Mouse (Mus musculus) megakaryocyte, adult 5-6 weeks (primary cell): Measurements from ENCODE around the gene Shisa8. TPM values are rescaled to one million over a fixed set of nuclear protein-coding genes. Genes with fewer than 3 reads are reported as not detected.

ENCODE experiments used
- ATAC-seq: 2 replicates; pipeline ENCODE4 v1.8.0; 2016; ENCODE audit warnings: mild to moderate bottlenecking, inconsistent platforms; ENCODE audit not compliant: poor library complexity, severe bottlenecking
- total RNA-seq, 2 experiments: library from RNA; stranded (forward) in 1 of 2; stranded (reverse) in 1 of 2; fragments of 153-499, 151-499 nt in 1 of 2; fragments of 221-1000, 200-1000 nt in 1 of 2; gene quantifications; 2 replicates each; pipeline versions ENCODE4 v1.2.3 to v1.2.4; 2015 to 2017

Gene Shisa8
- total RNA-seq, 2 experiments from 2014 or later, result not detected

GRCm38 (mm10) chr15:82206365-82207104 lies 6.1 kb downstream of the Shisa8 start:
- no peak for ATAC-seq

- no peak for ATAC-seq
Observed at GRCm38 (mm10) chr15:82204680-82205371, 7.8 kb downstream of the Shisa8 start.

- no peak for ATAC-seq
Observed at GRCm38 (mm10) chr15:82203611-82204351, 8.8 kb downstream of the Shisa8 start.

- ATAC-seq, result no peak
Observed at GRCm38 (mm10) chr15:82203090-82203489, 9.5 kb downstream of the Shisa8 start.

GRCm38 (mm10) chr15:82202086-82202485 lies 10.5 kb downstream of the Shisa8 start:
- ATAC-seq, result no peak

- no peak for ATAC-seq
Observed at GRCm38 (mm10) chr15:82199546-82199945, 13.1 kb downstream of the Shisa8 start.

- ATAC-seq, result peak; percentile 66
Observed at GRCm38 (mm10) chr15:82198342-82198741, 14.3 kb downstream of the Shisa8 start.

GRCm38 (mm10) chr15:82197937-82198336 lies 14.7 kb downstream of the Shisa8 start:
- peak; percentile 30 for ATAC-seq

- no peak for ATAC-seq
Observed at GRCm38 (mm10) chr15:82197246-82197750, 15.3 kb downstream of the Shisa8 start.

- ATAC-seq, result peak; percentile 53
Observed at GRCm38 (mm10) chr15:82196300-82196699, 16.3 kb downstream of the Shisa8 start.

- ATAC-seq, result no peak
Observed at GRCm38 (mm10) chr15:82192617-82193016, 20.0 kb downstream of the Shisa8 start.

- peak; percentile 56 for ATAC-seq
Observed at GRCm38 (mm10) chr15:82188481-82189240, 24.0 kb downstream of the Shisa8 start.

- ATAC-seq, result no peak
Observed at GRCm38 (mm10) chr15:82187924-82188323, 24.7 kb downstream of the Shisa8 start.

GRCm38 (mm10) chr15:82187401-82187800 lies 25.2 kb downstream of the Shisa8 start:
- ATAC-seq, result no peak

- ATAC-seq, result peak; percentile 31; the same call in 1 of the 2 replicates
Observed at GRCm38 (mm10) chr15:82186931-82187330, 25.7 kb downstream of the Shisa8 start.

GRCm38 (mm10) chr15:82186131-82186530 lies 26.5 kb downstream of the Shisa8 start:
- no peak for ATAC-seq

GRCm38 (mm10) chr15:82185062-82185783 lies 27.4 kb downstream of the Shisa8 start:
- ATAC-seq, result no peak

GRCm38 (mm10) chr15:82184656-82185055 lies 28.0 kb downstream of the Shisa8 start:
- no peak for ATAC-seq

- ATAC-seq, result no peak
Observed at GRCm38 (mm10) chr15:82184183-82184582, 28.4 kb downstream of the Shisa8 start.

GRCm38 (mm10) chr15:82183596-82183995 lies 29.0 kb downstream of the Shisa8 start:
- ATAC-seq, result no peak
